Mouse (Mus musculus) limb, embryonic 14.5 days (tissue): ENCODE measurements around the gene Prss2. TPM values are rescaled to one million over a fixed set of nuclear protein-coding genes. Genes with fewer than 3 reads are reported as not detected.

ENCODE experiments used
- ATAC-seq: fragments of 200-750 bp; cut with Nextera tagmentation; 2 replicates; pipeline ENCODE4 v1.8.0; 2017; ENCODE audit warnings: low read depth, moderate number of reproducible peaks, moderate TSS enrichment; ENCODE audit not compliant: low FRiP score
- DNase-seq: peaks from one replicate; pipeline ENCODE4 v3.0.0-alpha.2; 2015; ENCODE audit warnings: low spot score
- H3K27ac ChIP-seq: fragments of 300-500 bp; sonication (generic); replicated peaks from 2 replicates; pipeline ENCODE4 v1.5.1; 2014; ENCODE audit warnings: low read depth, mild to moderate bottlenecking, low read length, moderate library complexity, mixed read lengths
- H3K27me3 ChIP-seq: fragments of 300-500 bp; sonication (generic); 2 replicates; pipeline ENCODE4 v1.6.1; 2014; ENCODE audit warnings: low read length, mixed read lengths; ENCODE audit not compliant: control insufficient read depth, insufficient read depth
- H3K36me3 ChIP-seq: fragments of 300-500 bp; sonication (generic); 2 replicates; pipeline ENCODE4 v1.6.1; 2014; ENCODE audit warnings: mild to moderate bottlenecking, low read length, moderate library complexity, mixed read lengths; ENCODE audit not compliant: control insufficient read depth, insufficient read depth
- H3K4me1 ChIP-seq: fragments of 300-500 bp; sonication (generic); 2 replicates; pipeline ENCODE4 v1.6.1; 2014; ENCODE audit warnings: antibody characterized with exemption, low read length, mixed read lengths; ENCODE audit not compliant: control insufficient read depth, insufficient read depth
- H3K4me2 ChIP-seq: fragments of 300-500 bp; sonication (generic); replicated peaks from 2 replicates; pipeline ENCODE4 v1.6.1; 2014; ENCODE audit warnings: low read depth, mild to moderate bottlenecking, low read length, moderate library complexity; ENCODE audit not compliant: severe bottlenecking
- H3K4me3 ChIP-seq: fragments of 300-500 bp; sonication (generic); replicated peaks from 2 replicates; pipeline ENCODE4 v1.5.1; 2014; ENCODE audit warnings: low read length
- H3K9ac ChIP-seq: fragments of 300-500 bp; sonication (generic); 2 replicates; pipeline ENCODE4 v1.6.1; 2014; ENCODE audit warnings: mild to moderate bottlenecking, low read depth, low read length, moderate library complexity; ENCODE audit not compliant: severe bottlenecking
- H3K9me3 ChIP-seq: fragments of 300-500 bp; sonication (generic); 2 replicates; pipeline ENCODE4 v1.6.1; 2016; ENCODE audit warnings: low read length; ENCODE audit not compliant: control insufficient read depth
- POLR2A ChIP-seq: fragments of 200-500 bp; IDR thresholded peaks from 2 replicates; pipeline ENCODE4 v1.8.0; 2012; ENCODE audit warnings: inconsistent platforms, mild to moderate bottlenecking, moderate library complexity, borderline replicate concordance; ENCODE audit not compliant: insufficient read depth, insufficient read length; ENCODE audit errors: extremely low read depth
- WGBS: fragments of 180-500 bp; shearing (Covaris S2); extraction: QIAGEN DNeasy Blood & Tissue Kit; methylation state at CpG from one replicate; pipeline ENCODE4 v1.1.7; 2014; 5-methylcytosine and 5-hydroxymethylcytosine counted together
- polyA plus RNA-seq, 2 experiments: library from polyadenylated mRNA; depleted of rRNA in 1 of 2; stranded (reverse) in 1 of 2; unstranded in 1 of 2; fragments of >200 nt; fragmentation: Nextera tagmentation in 1 of 2; extraction: Ambion mirVana in 1 of 2; gene quantifications; 2 replicates each; pipeline versions ENCODE4 v1.2.1 to v1.2.3; 2012 to 2014

Prss2 gene
- polyA plus RNA-seq, 2 experiments = 0.08 TPM; not detected in 1

DNA sequence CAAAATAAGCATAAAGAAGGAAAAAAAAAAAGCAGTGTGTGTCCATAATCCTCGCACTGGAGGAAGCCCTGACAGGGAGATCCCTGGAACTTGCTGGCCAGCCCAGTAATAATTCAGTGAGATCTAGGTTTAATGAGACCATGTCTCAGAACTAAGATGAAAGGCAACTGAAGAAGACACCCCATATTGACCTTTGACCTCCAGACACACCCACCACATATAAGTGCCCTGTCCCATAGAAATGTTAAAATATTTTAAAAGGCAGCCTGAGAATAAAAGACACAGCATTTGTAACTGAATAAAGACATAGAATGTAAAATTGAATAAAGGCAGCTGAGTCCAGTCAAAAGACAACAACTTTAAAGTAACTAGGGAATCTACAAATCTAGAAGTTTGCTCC, 43.7 kb downstream of the Prss2 start:
- DNase-seq (no peak), ATAC-seq (no peak)
- Histone ChIP-seq H3K4me2 (no peak overlapping the region), H3K4me1 (no peaks in the 10 kb centered on the region), H3K4me3 (no peak overlapping the region), H3K9ac (no peak overlapping the region), H3K27ac (no peak overlapping the region), H3K27me3 (no peaks in the 10 kb centered on the region), H3K36me3 (no peaks in the 10 kb centered on the region), H3K9me3 (no peaks in the 10 kb centered on the region)
- 70% methylated on average over 1 of the region's 1 CpGs for WGBS
- TF ChIP-seq POLR2A = no peak

DNA sequence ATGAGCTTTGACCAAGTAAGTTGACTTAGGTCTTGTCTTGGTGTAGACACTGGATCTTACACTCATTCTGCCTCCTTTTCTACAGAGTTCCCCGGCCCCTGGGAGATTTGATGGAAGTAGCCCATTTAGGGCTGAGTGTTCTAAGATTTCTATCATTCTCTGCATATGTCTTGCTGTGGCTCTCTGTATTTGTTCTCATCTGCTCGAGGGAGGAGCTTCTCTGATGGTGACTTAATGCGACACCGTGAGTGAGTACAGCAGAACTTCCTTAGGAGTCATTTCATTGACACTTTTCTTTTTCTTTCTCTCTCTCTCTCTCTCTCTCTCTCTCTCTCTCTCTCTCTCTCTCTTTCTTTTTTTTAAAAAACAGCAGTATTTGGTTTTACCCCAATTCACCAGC, 45.4 kb downstream of the Prss2 start:
- 87% methylated on average over 4 of the region's 4 CpGs for WGBS
- H3K27ac ChIP-seq = no peak overlapping the region
- no peaks in the 10 kb centered on the region for H3K9me3 ChIP-seq
- no peaks in the 10 kb centered on the region for H3K27me3 ChIP-seq
- TF ChIP-seq POLR2A = no peak
- no peak overlapping the region for H3K4me2 ChIP-seq
- H3K36me3 ChIP-seq = no peaks in the 10 kb centered on the region
- ATAC-seq = no peak
- H3K4me1 ChIP-seq = no peaks in the 10 kb centered on the region
- DNase-seq = no peak
- H3K4me3 ChIP-seq = no peak overlapping the region
- H3K9ac ChIP-seq = no peak overlapping the region

DNA sequence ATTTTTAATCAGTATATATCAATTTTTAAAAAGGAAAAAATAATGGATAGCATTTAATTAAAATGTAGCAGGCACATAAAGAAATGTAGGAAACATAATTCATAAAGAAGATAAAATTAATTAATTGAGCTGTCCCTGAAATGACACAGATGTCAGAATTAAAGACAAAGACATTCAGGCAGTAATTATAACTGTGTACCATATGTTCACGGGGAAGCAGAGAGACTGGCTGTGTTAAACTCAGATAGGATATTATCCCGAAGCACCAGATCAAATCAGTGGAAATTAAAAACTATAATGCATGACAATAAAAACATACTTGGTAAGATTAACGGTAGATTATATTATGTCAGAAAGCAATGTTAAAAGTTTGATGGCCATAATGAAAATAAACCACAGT, 47.5 kb downstream of the Prss2 start:
- WGBS = 73% methylated on average over 3 of the region's 3 CpGs
- Histone ChIP-seq H3K9ac (no peak overlapping the region), H3K36me3 (no peaks in the 10 kb centered on the region), H3K27ac (no peak overlapping the region), H3K4me3 (no peak overlapping the region), H3K27me3 (no peaks in the 10 kb centered on the region), H3K9me3 (no peaks in the 10 kb centered on the region), H3K4me1 (no peaks in the 10 kb centered on the region), H3K4me2 (no peak overlapping the region)
- TF ChIP-seq POLR2A = no peak
- ATAC-seq = no peak
- DNase-seq = no peak

Other genes starting within 250 kb of the Prss2 start
- 0.24 TPM in 1 of 2 replicates, not detected in the other for gene Try4, start 219.5 kb upstream of the Prss2 start, polyA plus RNA-seq (2012; rRNA removed)
- not detected in 2 replicates for gene Try4, start 219.5 kb upstream of the Prss2 start, polyA plus RNA-seq (2014; fragmentation: Nextera tagmentation; extraction: Ambion mirVana)
- gene Try5, start 204.9 kb upstream of the Prss2 start, polyA plus RNA-seq (2012; rRNA removed) = not detected in 2 replicates
- not detected in 2 replicates for gene Try5, start 204.9 kb upstream of the Prss2 start, polyA plus RNA-seq (2014; fragmentation: Nextera tagmentation; extraction: Ambion mirVana)
- gene Try10, start 167.7 kb upstream of the Prss2 start, polyA plus RNA-seq (2012; rRNA removed) = not detected in 2 replicates
- gene Try10, start 167.7 kb upstream of the Prss2 start, polyA plus RNA-seq (2014; fragmentation: Nextera tagmentation; extraction: Ambion mirVana) = not detected in 2 replicates
- not detected in 2 replicates for gene Prss3, start 144.1 kb upstream of the Prss2 start, polyA plus RNA-seq (2012; rRNA removed)
- gene Prss3, start 144.1 kb upstream of the Prss2 start, polyA plus RNA-seq (2014; fragmentation: Nextera tagmentation; extraction: Ambion mirVana) = not detected in 2 replicates
- gene Gm5771, start 129.4 kb upstream of the Prss2 start, polyA plus RNA-seq (2012; rRNA removed) = not detected in 2 replicates
- not detected in 2 replicates for gene Gm5771, start 129.4 kb upstream of the Prss2 start, polyA plus RNA-seq (2014; fragmentation: Nextera tagmentation; extraction: Ambion mirVana)
- gene Gm10334, start 75.6 kb upstream of the Prss2 start, polyA plus RNA-seq (2012; rRNA removed) = not detected in 2 replicates
- not detected in 2 replicates for gene Gm10334, start 75.6 kb upstream of the Prss2 start, polyA plus RNA-seq (2014; fragmentation: Nextera tagmentation; extraction: Ambion mirVana)
- gene Prss1, start 62.9 kb upstream of the Prss2 start, polyA plus RNA-seq (2012; rRNA removed) = not detected in 2 replicates
- not detected in 2 replicates for gene Prss1, start 62.9 kb upstream of the Prss2 start, polyA plus RNA-seq (2014; fragmentation: Nextera tagmentation; extraction: Ambion mirVana)
- 16.6 and 23.6 TPM in 2 replicates for gene Ephb6, start 83.7 kb downstream of the Prss2 start, polyA plus RNA-seq (2012; rRNA removed)
- 16.7 and 18.8 TPM in 2 replicates for gene Ephb6, start 83.7 kb downstream of the Prss2 start, polyA plus RNA-seq (2014; fragmentation: Nextera tagmentation; extraction: Ambion mirVana)
- 0.69 and 0.74 TPM in 2 replicates for gene Trpv6, start 114.6 kb downstream of the Prss2 start, polyA plus RNA-seq (2012; rRNA removed)
- gene Trpv6, start 114.6 kb downstream of the Prss2 start, polyA plus RNA-seq (2014; fragmentation: Nextera tagmentation; extraction: Ambion mirVana) = 0.84 and 1.2 TPM in 2 replicates
- not detected in 2 replicates for gene Trpv5, start 159.0 kb downstream of the Prss2 start, polyA plus RNA-seq (2012; rRNA removed)
- not detected in 2 replicates for gene Trpv5, start 159.0 kb downstream of the Prss2 start, polyA plus RNA-seq (2014; fragmentation: Nextera tagmentation; extraction: Ambion mirVana)
- not detected in 2 replicates for gene Llcfc1, start 162.6 kb downstream of the Prss2 start, polyA plus RNA-seq (2012; rRNA removed)
- not detected in 2 replicates for gene Llcfc1, start 162.6 kb downstream of the Prss2 start, polyA plus RNA-seq (2014; fragmentation: Nextera tagmentation; extraction: Ambion mirVana)
- 1.6 and 2.5 TPM in 2 replicates for gene Kel, start 182.6 kb downstream of the Prss2 start, polyA plus RNA-seq (2012; rRNA removed)
- gene Kel, start 182.6 kb downstream of the Prss2 start, polyA plus RNA-seq (2014; fragmentation: Nextera tagmentation; extraction: Ambion mirVana) = 0.43 and 0.56 TPM in 2 replicates